Mouse (Mus musculus) limb, embryonic 12.5 days (tissue): Measurements from ENCODE around the gene Ntrk1. TPM values are rescaled to one million over a fixed set of nuclear protein-coding genes. Genes with fewer than 3 reads are reported as not detected.
"Not testable (repeated sequence)": the region's sequence is repeated elsewhere in the genome, so short reads cannot be mapped to it uniquely, and the experiment has no call there.

Experiments
- ATAC-seq: fragments of 200-750 bp; cut with Nextera tagmentation; 2 replicates; pipeline ENCODE4 v1.8.0; 2017; ENCODE audit warnings: low read depth, moderate TSS enrichment; ENCODE audit not compliant: insufficient number of reproducible peaks, insufficient read depth, low FRiP score, low TSS enrichment
- H3K27ac ChIP-seq: fragments of 300-500 bp; sonication (generic); 2 replicates; pipeline ENCODE4 v1.5.1; 2016; ENCODE audit warnings: mild to moderate bottlenecking, moderate library complexity
- H3K27me3 ChIP-seq: fragments of 300-500 bp; sonication (generic); 2 replicates; pipeline ENCODE4 v1.6.1; 2016; ENCODE audit warnings: mild to moderate bottlenecking, moderate library complexity
- H3K36me3 ChIP-seq: fragments of 300-500 bp; sonication (generic); 2 replicates; pipeline ENCODE4 v1.6.1; 2016; ENCODE audit warnings: mild to moderate bottlenecking, moderate library complexity
- H3K4me1 ChIP-seq: fragments of 300-500 bp; sonication (generic); replicated peaks from 2 replicates; pipeline ENCODE4 v1.6.1; 2016
- H3K4me2 ChIP-seq: fragments of 300-500 bp; sonication (generic); 2 replicates; pipeline ENCODE4 v1.6.1; 2016; ENCODE audit warnings: mild to moderate bottlenecking, moderate library complexity
- H3K4me3 ChIP-seq: fragments of 300-500 bp; sonication (generic); replicated peaks from 2 replicates; pipeline ENCODE4 v1.5.1; 2016; ENCODE audit warnings: mild to moderate bottlenecking
- H3K9ac ChIP-seq: fragments of 300-500 bp; sonication (generic); replicated peaks from 2 replicates; pipeline ENCODE4 v1.6.1; 2016; ENCODE audit warnings: mild to moderate bottlenecking, moderate library complexity
- H3K9me3 ChIP-seq: fragments of 300-500 bp; sonication (generic); 2 replicates; pipeline ENCODE4 v1.6.1; 2016; ENCODE audit warnings: mild to moderate bottlenecking, moderate library complexity
- WGBS: fragments of 180-500 bp; shearing (Covaris S2); methylation state at CpG from one replicate; pipeline ENCODE4 v1.1.7; 2016; 5-methylcytosine and 5-hydroxymethylcytosine counted together
- polyA plus RNA-seq: library from polyadenylated mRNA; unstranded; fragments of >200 nt; fragmentation: Nextera tagmentation; extraction: Ambion mirVana; gene quantifications from 2 replicates; pipeline ENCODE4 v1.2.1, GENCODE M21; 2016

Ntrk1 gene
- 1.5 and 5.1 TPM in 2 replicates for polyA plus RNA-seq

DNA sequence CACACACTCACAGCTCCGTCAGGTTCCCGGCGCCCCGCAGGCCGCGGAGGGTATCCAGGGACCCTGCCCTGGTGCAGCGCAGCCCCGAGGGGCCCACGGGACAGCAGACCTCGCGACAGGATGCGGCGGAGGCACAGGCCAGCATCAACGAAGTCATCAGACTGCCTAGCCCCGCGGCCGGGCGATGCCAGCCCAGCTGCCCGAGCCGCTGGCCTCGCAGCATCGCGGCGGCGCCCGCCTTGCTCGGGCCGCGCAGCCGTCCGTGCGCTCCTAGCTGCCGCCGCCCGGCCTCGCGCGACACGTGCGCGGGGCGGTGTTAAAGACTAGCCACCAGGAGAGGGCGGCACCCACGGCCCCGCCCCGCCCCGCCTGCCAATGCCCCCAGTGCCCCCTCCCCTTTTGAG, at the start of gene Ntrk1:
Gene Ntrk1 (minus strand): TSS at position 241 of the 404 bp plus-strand sequence.
- no peak for ATAC-seq
- Histone ChIP-seq H3K36me3 (no peaks in the 10 kb centered on the region), H3K4me3 (peak within 1 kb of the TSS; percentile 40), H3K4me1 (peaks cover 44% of the 10 kb centered on the region), H3K9ac (peak within 1 kb of the TSS; percentile 53), H3K27ac (no peak within 1 kb of the TSS), H3K9me3 (no peaks in the 10 kb centered on the region), H3K4me2 (peak within 1 kb of the TSS; percentile 62), H3K27me3 (peaks cover 100% of the 10 kb centered on the region)
- 1% methylated on average over 47 of the region's 47 CpGs for WGBS

DNA sequence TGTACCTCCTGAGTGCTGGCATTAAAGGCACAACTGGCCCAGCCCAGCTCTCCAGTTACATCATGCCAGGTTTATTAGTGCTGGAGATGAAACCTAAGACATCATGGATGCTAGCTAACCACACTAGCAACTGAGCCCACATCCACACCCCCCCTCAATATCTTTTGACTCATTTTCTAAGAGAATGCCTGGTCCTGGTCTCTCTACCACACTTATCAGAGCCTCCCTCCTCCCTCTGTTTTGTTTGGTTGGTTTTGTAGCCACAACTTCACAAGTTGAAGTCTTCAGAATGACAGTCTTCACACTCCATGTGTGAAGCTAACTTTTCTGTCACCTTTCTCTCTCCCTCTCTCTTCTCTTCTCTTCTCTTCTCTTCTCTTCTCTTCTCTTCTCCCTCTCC, 45.9 kb upstream of the Ntrk1 start:
- Histone ChIP-seq H3K9me3 (no peaks in the 10 kb centered on the region), H3K36me3 (no peaks in the 10 kb centered on the region), H3K27me3 (no peaks in the 10 kb centered on the region), H3K4me1 (no peaks in the 10 kb centered on the region), H3K4me3 (no peak overlapping the region), H3K9ac (no peak overlapping the region), H3K27ac (no peak overlapping the region), H3K4me2 (no peak overlapping the region)
- no peak for ATAC-seq

DNA sequence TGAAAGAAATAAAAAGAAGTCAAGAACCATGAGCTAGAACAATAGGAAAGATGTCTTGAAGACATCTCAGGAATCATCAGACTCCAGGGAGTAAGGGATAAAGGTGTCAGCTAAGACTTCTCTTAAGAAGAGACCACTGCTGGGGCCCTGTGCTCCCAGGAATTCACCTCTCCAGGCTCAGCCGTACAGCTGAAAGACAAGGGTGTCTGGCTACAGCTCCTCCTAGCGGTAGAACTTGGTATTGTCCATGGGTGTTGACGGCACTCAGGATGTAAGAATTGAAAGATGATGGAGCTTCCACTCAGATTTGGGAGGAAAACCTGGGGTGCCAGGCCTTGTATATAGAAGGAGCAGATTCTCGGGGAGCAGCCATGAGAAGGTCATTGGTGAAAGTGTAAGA, 43.7 kb upstream of the Ntrk1 start:
- ATAC-seq = no peak
- H3K27ac ChIP-seq = no peak overlapping the region
- 4% methylated on average over 4 of the region's 4 CpGs for WGBS

DNA sequence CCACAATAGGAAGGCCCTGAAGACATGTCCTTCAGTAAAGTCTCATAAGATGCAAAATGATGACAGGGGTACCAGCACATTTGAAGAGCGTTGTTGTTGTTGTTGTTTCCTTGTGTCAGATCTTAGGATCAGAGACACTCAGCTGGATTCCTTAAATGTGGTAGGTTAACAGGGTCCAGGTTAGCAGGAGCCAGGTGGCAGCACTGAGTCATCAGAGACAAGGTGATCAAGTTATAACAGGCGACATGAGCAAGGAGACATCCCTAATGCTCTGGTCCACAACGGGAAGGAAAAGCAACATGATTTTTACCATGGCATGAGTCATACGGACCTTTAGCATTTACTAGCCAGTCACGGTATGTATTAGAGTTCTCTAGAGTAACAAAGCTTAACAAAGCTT, 38.5 kb upstream of the Ntrk1 start:
- no peaks in the 10 kb centered on the region for H3K36me3 ChIP-seq
- H3K27ac ChIP-seq = no peak overlapping the region
- no peak overlapping the region for H3K4me2 ChIP-seq
- H3K4me3 ChIP-seq = no peak overlapping the region
- no peaks in the 10 kb centered on the region for H3K9me3 ChIP-seq
- 68% methylated on average over 5 of the region's 5 CpGs for WGBS
- no peaks in the 10 kb centered on the region for H3K4me1 ChIP-seq
- H3K27me3 ChIP-seq = 0 out of 2 replicates have a peak, but pooled peaks cover 3% of the 10 kb centered on the region
- no peak overlapping the region for H3K9ac ChIP-seq
- ATAC-seq = no peak

More for the DNA sequence above, 43.7 kb upstream of the Ntrk1 start:
- H3K9me3 ChIP-seq = no peaks in the 10 kb centered on the region
- H3K4me1 ChIP-seq = no peaks in the 10 kb centered on the region
- no peak overlapping the region for H3K9ac ChIP-seq
- no peaks in the 10 kb centered on the region for H3K36me3 ChIP-seq
- H3K4me3 ChIP-seq = no peak overlapping the region
- no peaks in the 10 kb centered on the region for H3K27me3 ChIP-seq
- no peak overlapping the region for H3K4me2 ChIP-seq

DNA sequence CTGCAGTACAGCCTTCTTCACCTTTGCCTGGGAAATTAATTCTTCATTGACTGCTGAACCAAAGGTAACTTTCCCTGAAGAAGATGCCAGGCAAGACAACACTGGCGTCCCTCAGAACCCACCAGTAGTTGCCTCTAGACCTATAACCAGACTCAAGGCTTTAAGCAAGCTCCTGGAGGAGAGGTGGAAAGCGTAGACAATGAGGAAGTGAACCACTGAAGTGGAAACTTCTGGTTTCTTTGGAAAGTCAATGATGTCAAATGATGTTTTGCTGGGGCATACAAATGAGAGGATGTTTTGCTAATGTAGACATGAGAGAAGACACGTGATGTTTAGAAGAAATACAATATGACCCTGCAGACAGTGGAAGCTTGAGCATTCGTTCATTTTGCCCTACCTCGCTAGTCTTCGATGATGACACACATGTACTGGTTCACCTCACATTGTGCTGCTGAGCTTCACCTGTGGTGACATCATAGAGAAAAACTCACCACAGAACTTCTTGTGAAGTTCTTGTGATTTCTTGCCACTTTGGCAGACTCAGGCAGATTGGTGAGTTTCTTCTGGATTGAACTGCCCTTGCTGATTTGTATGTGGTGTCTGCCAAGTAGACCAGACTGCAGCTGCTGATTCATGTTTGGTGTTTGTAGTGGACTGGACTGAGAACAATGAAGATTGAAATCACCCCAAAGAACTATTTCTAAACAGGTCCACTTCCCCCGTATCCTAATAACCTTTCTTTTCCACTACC, 37.3 kb upstream of the Ntrk1 start:
- H3K4me3 ChIP-seq = no peak overlapping the region
- no peak overlapping the region for H3K4me2 ChIP-seq
- 88% methylated on average over 7 of the region's 7 CpGs for WGBS
- 0 out of 2 replicates have a peak, but pooled peaks cover 3% of the 10 kb centered on the region for H3K27me3 ChIP-seq
- no peaks in the 10 kb centered on the region for H3K36me3 ChIP-seq
- H3K9me3 ChIP-seq = no peaks in the 10 kb centered on the region
- H3K9ac ChIP-seq = no peak overlapping the region
- no peak overlapping the region for H3K27ac ChIP-seq
- no peaks in the 10 kb centered on the region for H3K4me1 ChIP-seq
- ATAC-seq = no peak

DNA sequence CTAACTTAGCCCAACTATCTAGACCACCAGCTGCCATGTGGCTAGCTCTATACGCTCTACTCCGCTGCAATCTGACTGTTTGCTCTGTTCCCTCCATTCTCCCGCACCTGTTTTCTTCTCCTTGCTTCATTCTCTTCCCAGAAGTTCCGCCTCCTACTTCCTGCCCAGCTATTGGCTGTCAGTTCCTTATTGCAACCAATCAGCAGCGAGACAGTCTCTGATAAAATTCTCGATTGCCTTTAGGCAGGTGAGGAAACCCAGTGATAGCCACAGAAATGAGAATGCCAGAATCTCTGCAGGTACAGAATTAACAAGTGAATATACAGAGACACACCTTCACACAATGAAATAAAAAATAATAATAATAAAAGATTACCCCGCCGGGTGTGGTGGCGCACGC, 34.1 kb upstream of the Ntrk1 start:
- no peak for ATAC-seq
- no peak overlapping the region for H3K4me3 ChIP-seq
- no peak overlapping the region for H3K27ac ChIP-seq
- H3K9ac ChIP-seq = no peak overlapping the region
- no peaks in the 10 kb centered on the region for H3K4me1 ChIP-seq
- 0 out of 2 replicates have a peak, but pooled peaks cover 3% of the 10 kb centered on the region for H3K27me3 ChIP-seq
- no peaks in the 10 kb centered on the region for H3K36me3 ChIP-seq
- WGBS = 49% methylated on average over 10 of the region's 10 CpGs
- no peaks in the 10 kb centered on the region for H3K9me3 ChIP-seq
- no peak overlapping the region for H3K4me2 ChIP-seq

DNA sequence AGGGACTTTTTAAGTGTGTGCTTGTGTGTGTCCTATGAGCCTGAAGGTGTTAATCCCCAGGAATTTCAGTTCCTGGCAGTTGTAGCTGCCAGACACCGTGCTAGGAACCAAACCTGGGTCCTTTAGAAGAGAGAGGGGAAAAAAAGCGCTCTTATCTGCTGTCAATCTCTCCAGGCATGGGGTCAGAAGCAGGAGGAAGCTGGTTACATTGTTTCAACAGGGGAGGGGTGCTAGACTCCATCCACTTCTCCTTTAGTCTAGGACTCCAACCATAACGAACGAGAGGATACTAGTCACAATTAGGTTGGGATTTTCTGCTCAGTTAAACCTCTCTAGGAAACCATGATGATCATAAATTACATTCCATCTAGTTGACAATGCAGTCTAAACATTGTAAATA, 33.5 kb upstream of the Ntrk1 start:
- ATAC-seq = no peak
- H3K4me3 ChIP-seq = no peak overlapping the region
- H3K9me3 ChIP-seq = no peaks in the 10 kb centered on the region
- H3K27me3 ChIP-seq = peaks cover 3% of the 10 kb centered on the region; the same call in 1 of the 2 replicates
- 46% methylated on average over 4 of the region's 4 CpGs for WGBS
- H3K4me2 ChIP-seq = no peak overlapping the region
- H3K36me3 ChIP-seq = no peaks in the 10 kb centered on the region
- H3K9ac ChIP-seq = no peak overlapping the region
- H3K27ac ChIP-seq = no peak overlapping the region
- no peaks in the 10 kb centered on the region for H3K4me1 ChIP-seq

DNA sequence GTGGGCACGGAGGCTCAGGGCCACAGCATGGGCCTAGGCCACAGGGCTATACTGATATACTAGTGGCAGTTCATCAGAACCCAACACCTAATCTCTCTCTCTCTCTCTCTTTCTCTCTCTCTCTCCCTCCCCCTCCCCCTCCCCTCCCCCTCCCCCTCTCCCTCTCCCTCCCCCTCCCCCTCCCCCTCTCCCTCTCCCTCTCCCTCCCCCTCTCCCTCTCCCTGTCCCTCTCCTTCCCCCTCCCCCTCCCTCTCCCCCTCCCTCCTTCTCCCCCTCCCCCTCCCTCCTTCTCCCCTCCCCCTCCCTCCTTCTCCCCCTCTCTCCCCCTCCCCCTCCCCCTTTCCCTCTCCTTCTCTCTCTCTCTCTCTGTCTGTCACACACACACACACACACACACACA, 29.2 kb upstream of the Ntrk1 start, which contains the start of gene Pear1:
Gene Pear1 (minus strand): TSS at position 101 of the 400 bp plus-strand sequence.
- ATAC-seq, H3K36me3 ChIP-seq, H3K9me3 ChIP-seq, H3K27ac ChIP-seq, H3K27me3 ChIP-seq, H3K9ac ChIP-seq, H3K4me1 ChIP-seq, H3K4me3 ChIP-seq, H3K4me2 ChIP-seq: not testable (repeated sequence)
- WGBS = 83% methylated on average over 1 of the region's 1 CpGs

DNA sequence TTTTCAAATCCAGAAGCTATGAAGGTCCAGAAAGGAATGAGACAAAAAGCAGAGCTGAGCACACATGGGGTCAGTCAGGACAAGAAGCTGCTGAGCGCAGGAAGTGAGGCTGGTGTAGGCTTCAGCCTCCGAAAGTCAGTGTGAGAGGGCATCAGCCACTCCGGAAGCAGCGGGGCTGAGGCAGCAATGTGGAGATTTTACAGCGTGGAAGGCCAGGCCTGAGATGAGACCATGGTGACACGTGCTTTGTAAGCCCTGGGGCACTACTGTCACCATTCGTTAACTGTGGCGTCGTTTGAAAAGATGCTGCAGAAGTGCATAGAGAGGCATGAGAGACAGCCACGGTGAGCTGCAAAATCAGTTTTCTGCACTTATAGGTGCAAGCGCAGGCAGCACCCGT, 23.3 kb upstream of the Ntrk1 start:
- H3K36me3 ChIP-seq = no peaks in the 10 kb centered on the region
- H3K4me3 ChIP-seq = no peak overlapping the region
- 61% methylated on average over 12 of the region's 12 CpGs for WGBS
- no peaks in the 10 kb centered on the region for H3K9me3 ChIP-seq
- peaks cover 66% of the 10 kb centered on the region for H3K27me3 ChIP-seq
- no peak overlapping the region for H3K27ac ChIP-seq
- H3K4me1 ChIP-seq = no peaks in the 10 kb centered on the region
- no peak overlapping the region for H3K9ac ChIP-seq
- H3K4me2 ChIP-seq = no peak overlapping the region
- no peak for ATAC-seq

DNA sequence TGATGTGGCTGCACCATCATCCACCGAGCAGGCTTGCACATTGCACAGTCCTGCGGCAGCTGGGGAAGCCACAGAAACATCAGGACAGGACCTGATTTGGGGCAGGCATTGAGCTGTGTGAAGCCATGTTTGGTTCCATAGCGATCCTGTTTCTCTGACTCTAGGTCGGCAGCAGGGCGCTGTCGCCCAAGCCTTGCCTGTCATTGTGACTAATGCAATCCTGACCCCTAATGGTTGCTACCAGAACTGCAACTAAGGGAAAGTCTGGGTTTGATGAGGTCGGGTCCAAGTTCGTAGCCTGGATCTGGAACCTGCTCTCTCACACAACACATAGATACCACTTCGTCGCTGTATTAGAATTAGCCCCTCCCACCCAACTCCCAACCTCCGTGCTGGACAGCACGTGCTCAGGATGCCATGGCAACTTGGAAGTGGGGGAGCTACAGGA, 21.7 kb upstream of the Ntrk1 start:
- 7% methylated on average over 12 of the region's 12 CpGs for WGBS
- H3K4me1 ChIP-seq = no peaks in the 10 kb centered on the region
- peak overlapping the region; percentile 16; the same call in 1 of the 2 replicates for H3K4me2 ChIP-seq
- H3K9ac ChIP-seq = peak overlapping the region; percentile 34; the same call in 1 of the 2 replicates
- ATAC-seq = 0 out of 2 replicates have a peak, but pooled peaks have one; percentile 13
- no peaks in the 10 kb centered on the region for H3K9me3 ChIP-seq
- H3K4me3 ChIP-seq = no peak overlapping the region
- no peaks in the 10 kb centered on the region for H3K36me3 ChIP-seq
- H3K27me3 ChIP-seq = peaks cover 77% of the 10 kb centered on the region
- H3K27ac ChIP-seq = no peak overlapping the region

DNA sequence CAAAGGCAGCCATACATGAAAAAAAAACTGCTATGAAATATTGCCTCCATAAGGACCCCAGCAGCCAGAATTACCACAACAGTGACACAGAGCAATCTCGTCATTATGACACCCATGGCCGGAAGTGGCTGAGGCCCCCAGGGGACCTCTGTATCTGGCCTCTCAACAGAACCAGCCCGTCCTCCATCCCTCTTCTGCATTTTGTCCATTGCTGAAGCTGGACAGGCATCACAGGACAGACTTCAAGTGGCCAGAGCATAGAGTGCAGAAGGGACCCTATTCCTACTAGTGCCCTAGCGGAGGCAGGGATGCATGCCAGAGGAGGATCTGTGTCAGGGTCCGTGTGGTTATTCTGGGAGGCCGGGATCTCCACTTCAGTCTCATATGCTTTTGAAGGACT, 21.2 kb upstream of the Ntrk1 start:
- Histone ChIP-seq H3K4me1 (no peaks in the 10 kb centered on the region), H3K27me3 (peaks cover 82% of the 10 kb centered on the region), H3K4me3 (no peak overlapping the region), H3K4me2 (peak overlapping the region; percentile 16; the same call in 1 of the 2 replicates), H3K36me3 (no peaks in the 10 kb centered on the region), H3K27ac (no peak overlapping the region), H3K9ac (no peak overlapping the region), H3K9me3 (no peaks in the 10 kb centered on the region)
- no peak for ATAC-seq
- WGBS = 60% methylated on average over 6 of the region's 6 CpGs

DNA sequence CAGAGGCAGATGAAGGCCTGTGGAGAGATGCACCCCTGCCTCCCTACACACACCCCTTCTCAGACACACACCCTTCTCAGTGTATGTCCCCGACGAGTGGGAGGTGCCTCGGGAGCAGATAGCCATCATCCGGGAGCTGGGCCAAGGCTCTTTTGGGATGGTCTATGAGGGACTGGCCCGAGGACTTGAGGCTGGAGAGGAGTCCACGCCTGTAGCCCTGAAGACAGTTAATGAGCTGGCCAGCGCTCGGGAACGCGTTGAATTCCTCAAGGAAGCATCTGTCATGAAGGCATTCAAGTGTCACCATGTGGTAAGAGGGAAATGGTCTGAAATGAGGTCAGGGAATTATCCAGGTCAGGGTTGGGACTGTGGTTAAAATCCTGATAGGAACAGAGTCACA, 17.9 kb upstream of the Ntrk1 start:
- 49% methylated on average over 10 of the region's 10 CpGs for WGBS
- Histone ChIP-seq H3K4me3 (no peak overlapping the region), H3K36me3 (no peaks in the 10 kb centered on the region), H3K4me2 (no peak overlapping the region), H3K4me1 (peaks cover 11% of the 10 kb centered on the region), H3K27ac (no peak overlapping the region), H3K9me3 (no peaks in the 10 kb centered on the region), H3K9ac (no peak overlapping the region), H3K27me3 (peaks cover 94% of the 10 kb centered on the region)
- ATAC-seq = no peak
